Mouse (Mus musculus) limb, embryonic 13.5 days (tissue): ENCODE measurements around the gene Mapkap1. TPM values are rescaled to one million over a fixed set of nuclear protein-coding genes. Genes with fewer than 3 reads are reported as not detected.
"Not testable (repeated sequence)": the region's sequence is repeated elsewhere in the genome, so short reads cannot be mapped to it uniquely, and the experiment has no call there.

Experiments used
- ATAC-seq: fragments of 200-750 bp; cut with Nextera tagmentation; 2 replicates; pipeline ENCODE4 v1.8.0; 2017; ENCODE audit warnings: low read depth, moderate number of reproducible peaks, moderate TSS enrichment; ENCODE audit not compliant: low FRiP score
- H3K27ac ChIP-seq: fragments of 300-500 bp; sonication (generic); 2 replicates; pipeline ENCODE4 v1.5.1; 2015; ENCODE audit warnings: inconsistent platforms, mild to moderate bottlenecking, moderate library complexity
- H3K27me3 ChIP-seq: fragments of 300-500 bp; sonication (generic); 2 replicates; pipeline ENCODE4 v1.6.1; 2015; ENCODE audit warnings: mild to moderate bottlenecking, inconsistent platforms
- H3K36me3 ChIP-seq: fragments of 300-500 bp; sonication (generic); 2 replicates; pipeline ENCODE4 v1.6.1; 2015; ENCODE audit warnings: inconsistent platforms, mild to moderate bottlenecking, moderate library complexity
- H3K4me1 ChIP-seq: fragments of 300-500 bp; sonication (generic); 2 replicates; pipeline ENCODE4 v1.6.1; 2015; ENCODE audit warnings: inconsistent platforms
- H3K4me2 ChIP-seq: fragments of 300-500 bp; sonication (generic); replicated peaks from 2 replicates; pipeline ENCODE4 v1.6.1; 2015; ENCODE audit warnings: inconsistent platforms, mild to moderate bottlenecking, moderate library complexity
- H3K4me3 ChIP-seq: fragments of 300-500 bp; sonication (generic); 2 replicates; pipeline ENCODE4 v1.5.1; 2015; ENCODE audit warnings: moderate library complexity, mild to moderate bottlenecking, inconsistent platforms
- H3K9ac ChIP-seq: fragments of 300-500 bp; sonication (generic); 2 replicates; pipeline ENCODE4 v1.6.1; 2015; ENCODE audit warnings: mild to moderate bottlenecking, inconsistent platforms
- H3K9me3 ChIP-seq: fragments of 300-500 bp; sonication (generic); 2 replicates; pipeline ENCODE4 v1.6.1; 2016; ENCODE audit warnings: inconsistent platforms
- WGBS: fragments of 180-500 bp; shearing (Covaris S2); methylation state at CpG from one replicate; pipeline ENCODE4 v1.1.7; 2015; 5-methylcytosine and 5-hydroxymethylcytosine counted together
- polyA plus RNA-seq: library from polyadenylated mRNA; unstranded; fragments of >200 nt; fragmentation: Nextera tagmentation; extraction: Ambion mirVana; gene quantifications from 2 replicates; pipeline ENCODE4 v1.2.1, GENCODE M21; 2015

Mapkap1 gene
- polyA plus RNA-seq, 1 experiment from 2014 or later: 110 TPM

DNA sequence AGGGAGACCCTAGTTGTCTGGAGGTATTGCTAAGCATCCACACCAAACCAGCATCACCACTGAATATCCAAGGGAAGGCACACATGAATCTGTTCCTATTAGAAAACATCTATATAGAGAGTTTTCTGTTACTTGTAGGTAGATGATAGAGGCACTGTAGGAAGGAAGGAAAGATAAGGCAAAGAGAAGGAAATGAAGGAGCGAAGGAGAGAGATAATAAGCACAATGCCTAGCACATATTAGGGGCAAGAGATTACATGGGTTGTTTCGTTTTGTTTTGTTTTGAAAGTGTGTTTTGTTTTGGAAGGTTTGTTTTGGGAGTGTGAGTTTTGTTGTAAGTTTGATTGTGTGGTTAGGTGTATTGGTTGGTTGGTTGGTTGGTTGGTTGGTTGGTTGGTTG lies 27.6 kb upstream of the Mapkap1 start:
- ATAC-seq: no peak
- Histone ChIP-seq H3K9ac (no peak overlapping the region), H3K4me1 (no peaks in the 10 kb centered on the region), H3K36me3 (no peaks in the 10 kb centered on the region), H3K9me3 (no peaks in the 10 kb centered on the region), H3K4me3 (no peak overlapping the region), H3K4me2 (no peak overlapping the region), H3K27me3 (0 out of 2 replicates have a peak, but pooled peaks cover 7% of the 10 kb centered on the region), H3K27ac (no peak overlapping the region)
- WGBS: 91% methylated on average over 2 of the region's 2 CpGs

DNA sequence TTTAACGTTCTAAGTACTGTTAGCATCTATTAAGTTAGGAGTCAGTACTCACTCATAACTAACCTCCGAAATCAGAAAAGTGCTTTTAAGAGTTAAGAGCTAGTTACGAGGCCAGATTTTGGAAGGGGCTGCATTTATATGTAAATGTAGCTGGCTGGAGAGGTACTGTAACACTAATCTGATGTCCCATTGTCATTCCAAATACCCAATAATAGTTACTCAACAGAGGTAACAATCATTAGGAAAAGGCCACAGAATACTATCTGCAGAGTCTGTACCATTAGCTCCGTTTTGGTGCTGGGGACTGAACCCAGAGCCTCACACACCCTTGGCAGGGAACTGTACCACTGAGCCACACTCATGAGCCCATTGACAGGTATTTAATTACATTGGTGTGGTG lies 7.0 kb upstream of the Mapkap1 start:
- Histone ChIP-seq H3K36me3 (no peaks in the 10 kb centered on the region), H3K4me1 (no peaks in the 10 kb centered on the region), H3K27me3 (no peaks in the 10 kb centered on the region), H3K4me2 (no peak overlapping the region), H3K27ac (no peak overlapping the region), H3K9ac (no peak overlapping the region), H3K4me3 (no peak overlapping the region), H3K9me3 (no peaks in the 10 kb centered on the region)
- 51% methylated on average over 4 of the region's 4 CpGs for WGBS
- ATAC-seq: no peak

DNA sequence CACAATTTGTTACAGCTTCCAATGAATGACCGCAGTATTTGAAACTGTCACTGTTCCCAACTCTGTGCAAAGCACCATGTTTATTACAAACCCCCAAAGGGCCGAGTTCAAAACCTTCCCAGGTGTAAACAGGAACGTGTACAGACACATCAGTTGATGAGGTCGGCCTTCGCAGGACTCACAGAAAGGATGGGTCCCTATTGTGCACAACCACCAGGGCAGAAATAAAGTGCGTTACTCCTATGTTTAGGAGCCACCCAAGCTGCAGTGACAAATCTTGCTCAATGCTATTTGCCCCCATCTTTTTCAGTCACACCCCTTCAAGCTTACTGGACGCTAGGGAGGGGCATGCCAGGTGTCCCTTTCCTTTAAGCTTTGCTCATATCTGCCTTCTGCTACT lies 1.0 kb downstream of the Mapkap1 start:
- 47% methylated on average over 7 of the region's 7 CpGs for WGBS
- Histone ChIP-seq H3K9ac (peak overlapping the region; percentile 87), H3K27me3 (no peaks in the 10 kb centered on the region), H3K27ac (no peak overlapping the region), H3K4me2 (peak overlapping the region; percentile 80), H3K4me1 (peaks cover 20% of the 10 kb centered on the region), H3K36me3 (no peaks in the 10 kb centered on the region), H3K9me3 (no peaks in the 10 kb centered on the region), H3K4me3 (peak overlapping the region; percentile 94)
- no peak for ATAC-seq

DNA sequence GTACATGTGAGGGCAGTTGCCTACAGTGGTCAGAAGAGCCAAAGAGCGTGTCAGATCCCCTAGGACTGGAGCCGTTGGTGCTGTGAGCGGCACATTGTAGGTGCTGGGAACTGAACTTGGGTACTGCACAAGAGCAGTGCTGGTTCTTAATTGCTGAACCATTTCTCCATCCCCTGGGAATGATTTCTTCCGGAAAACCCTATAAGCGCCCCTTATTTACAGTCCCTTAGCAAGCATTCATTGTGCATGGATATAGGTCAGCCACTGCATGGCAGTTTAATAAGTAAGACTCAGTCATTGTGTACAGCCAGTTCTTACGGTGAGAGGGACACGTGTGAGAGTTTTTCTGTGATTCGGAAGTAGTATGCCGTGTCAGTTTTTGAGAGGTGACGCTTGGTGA lies 1.8 kb downstream of the Mapkap1 start:
- H3K36me3 ChIP-seq: no peaks in the 10 kb centered on the region
- peak overlapping the region; percentile 80; the same call in 1 of the 2 replicates for H3K4me2 ChIP-seq
- WGBS: 88% methylated on average over 10 of the region's 10 CpGs
- no peak for ATAC-seq
- H3K9me3 ChIP-seq: no peaks in the 10 kb centered on the region
- H3K4me3 ChIP-seq: no peak overlapping the region
- H3K27ac ChIP-seq: no peak overlapping the region
- no peak overlapping the region for H3K9ac ChIP-seq
- no peaks in the 10 kb centered on the region for H3K27me3 ChIP-seq
- peaks cover 20% of the 10 kb centered on the region for H3K4me1 ChIP-seq

DNA sequence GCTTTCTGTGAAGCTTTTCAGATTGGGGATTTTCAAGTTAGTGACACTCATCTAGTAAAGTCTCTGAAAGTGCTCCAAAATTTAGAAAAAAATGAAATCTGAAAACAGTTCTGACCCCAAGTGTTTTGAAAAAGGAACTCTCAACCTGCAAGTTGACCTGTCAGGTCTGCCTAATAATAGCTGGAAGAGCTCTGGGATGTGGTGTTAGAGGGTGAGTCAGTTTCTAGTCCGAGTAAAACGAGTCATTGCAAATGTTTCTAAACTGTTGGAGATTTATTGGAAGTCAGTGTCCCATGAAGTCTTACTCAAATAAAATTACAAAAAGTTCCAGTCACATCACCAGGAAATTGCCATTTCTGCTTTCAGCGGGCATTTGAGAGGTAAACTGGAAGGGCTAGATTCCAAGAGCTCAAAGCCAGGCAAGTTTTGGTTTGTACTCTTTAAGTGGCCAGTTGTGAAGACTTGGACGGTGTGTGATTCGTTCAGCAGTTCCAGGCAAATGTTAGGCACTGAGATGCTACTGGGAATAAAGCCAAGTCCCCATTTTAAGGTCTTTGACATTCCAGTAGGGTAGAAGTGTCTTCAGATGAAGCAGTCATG lies 3.3 kb downstream of the Mapkap1 start:
- Histone ChIP-seq H3K4me3 (no peak overlapping the region), H3K27me3 (no peaks in the 10 kb centered on the region), H3K36me3 (no peaks in the 10 kb centered on the region), H3K9ac (no peak overlapping the region), H3K4me2 (no peak overlapping the region), H3K27ac (no peak overlapping the region), H3K4me1 (peaks cover 20% of the 10 kb centered on the region), H3K9me3 (no peaks in the 10 kb centered on the region)
- 80% methylated on average over 5 of the region's 5 CpGs for WGBS
- no peak for ATAC-seq

DNA sequence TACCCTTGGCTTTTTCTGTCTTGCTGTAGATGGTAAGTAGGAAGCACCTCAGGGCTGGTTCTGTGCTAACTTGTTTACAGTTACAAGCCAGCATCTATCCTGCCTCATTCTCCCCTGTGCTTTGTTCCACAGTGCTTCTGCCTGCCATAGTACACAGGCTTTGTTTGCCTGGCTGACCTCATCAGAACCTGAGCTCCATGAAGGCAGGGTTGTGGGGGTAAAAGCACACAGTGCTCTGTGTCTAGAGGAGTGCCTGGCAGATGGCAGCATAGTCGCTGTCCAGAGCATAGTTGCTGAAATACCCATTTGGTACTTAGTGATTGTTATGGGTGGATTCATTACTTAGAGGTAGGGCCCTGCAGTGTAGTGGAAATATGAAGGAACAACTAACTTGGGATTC lies 13.7 kb downstream of the Mapkap1 start:
- no peak overlapping the region for H3K27ac ChIP-seq
- no peak overlapping the region for H3K4me3 ChIP-seq
- no peak overlapping the region for H3K4me2 ChIP-seq
- H3K9me3 ChIP-seq: no peaks in the 10 kb centered on the region
- H3K36me3 ChIP-seq: peaks cover 16% of the 10 kb centered on the region
- 58% methylated on average over 1 of the region's 1 CpGs for WGBS
- peaks cover 7% of the 10 kb centered on the region; the same call in 1 of the 2 replicates for H3K4me1 ChIP-seq
- H3K27me3 ChIP-seq: no peaks in the 10 kb centered on the region
- no peak for ATAC-seq
- no peak overlapping the region for H3K9ac ChIP-seq

DNA sequence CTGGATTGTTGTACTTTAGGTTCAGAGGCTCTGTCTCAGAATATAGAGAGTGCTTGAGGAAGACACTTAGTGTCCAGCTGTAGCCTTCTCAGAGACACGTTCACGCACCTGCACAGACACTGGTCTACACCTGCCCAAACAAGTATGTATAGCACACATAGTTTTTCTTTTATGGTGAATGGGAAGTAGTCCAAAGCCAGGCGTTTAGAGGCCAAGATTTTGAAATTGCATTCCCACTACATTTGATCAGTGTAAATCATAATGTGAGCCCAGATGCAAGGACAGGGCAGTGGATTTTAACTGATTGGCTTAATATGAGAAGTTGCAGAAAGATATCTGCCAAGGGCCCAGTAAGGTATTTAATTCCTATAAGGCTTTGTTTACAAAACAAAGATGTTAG lies 17.6 kb downstream of the Mapkap1 start:
- Histone ChIP-seq H3K9ac (no peak overlapping the region), H3K9me3 (no peaks in the 10 kb centered on the region), H3K4me2 (no peak overlapping the region), H3K27me3 (no peaks in the 10 kb centered on the region), H3K27ac (no peak overlapping the region), H3K36me3 (peaks cover 16% of the 10 kb centered on the region), H3K4me1 (peaks cover 9% of the 10 kb centered on the region), H3K4me3 (no peak overlapping the region)
- WGBS: 77% methylated on average over 3 of the region's 3 CpGs
- ATAC-seq: no peak

DNA sequence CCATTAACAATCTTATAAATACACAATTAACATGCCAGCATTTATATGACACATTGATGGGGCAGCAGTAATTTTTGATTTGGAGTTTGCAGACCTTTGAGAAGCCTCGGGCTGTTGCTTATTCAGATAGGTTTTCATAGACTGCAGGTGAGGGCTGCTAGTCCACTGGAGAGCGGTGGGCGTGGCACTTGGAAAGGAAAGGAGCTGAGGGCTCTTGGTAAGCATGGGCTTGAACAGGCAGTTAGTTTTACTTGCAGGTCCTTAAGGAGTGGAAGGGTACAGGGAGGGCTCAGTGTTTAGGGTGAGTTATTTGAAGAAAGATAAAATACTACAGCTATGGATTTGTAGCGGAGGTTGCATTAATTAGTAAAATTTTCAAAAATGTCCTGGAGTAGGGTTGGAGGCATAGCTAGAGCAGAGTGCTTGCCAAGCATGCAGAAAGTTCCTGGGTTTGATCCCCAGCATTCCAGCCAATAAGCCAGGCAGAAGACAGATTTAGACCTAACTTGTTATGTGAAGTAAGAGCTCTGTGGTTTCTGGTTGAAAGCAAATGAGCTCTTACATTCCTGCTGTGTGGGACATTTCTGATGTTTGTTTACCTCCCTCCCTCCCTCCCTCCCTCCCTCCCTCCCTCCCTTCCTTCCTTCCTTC lies 19.1 kb downstream of the Mapkap1 start:
- Histone ChIP-seq H3K9ac (no peak overlapping the region), H3K4me1 (peaks cover 9% of the 10 kb centered on the region), H3K27ac (no peak overlapping the region), H3K36me3 (peaks cover 6% of the 10 kb centered on the region; the same call in 1 of the 2 replicates), H3K4me2 (no peak overlapping the region), H3K9me3 (no peaks in the 10 kb centered on the region), H3K27me3 (no peaks in the 10 kb centered on the region), H3K4me3 (no peak overlapping the region)
- no peak for ATAC-seq
- 60% methylated on average over 4 of the region's 4 CpGs for WGBS

DNA sequence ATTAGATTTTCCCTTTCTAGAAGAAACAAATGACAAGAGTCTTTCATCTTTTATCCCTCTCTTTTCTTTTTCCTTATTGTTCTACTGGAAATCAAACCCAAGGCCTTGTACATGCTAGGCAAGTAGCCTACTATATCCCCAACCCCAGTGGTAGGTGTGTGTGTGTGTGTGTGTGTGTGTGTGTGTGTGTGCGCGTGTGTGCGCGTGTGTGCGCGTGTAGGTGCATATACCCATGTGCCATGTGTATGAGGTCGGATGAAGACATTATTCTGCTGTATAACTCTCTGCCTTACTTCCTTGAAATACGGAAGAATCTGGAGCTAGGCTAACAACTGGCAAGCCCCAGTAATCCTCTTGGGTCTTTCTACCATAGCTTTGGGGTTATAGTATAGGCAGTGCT lies 24.1 kb downstream of the Mapkap1 start:
- WGBS: 89% methylated on average over 8 of the region's 8 CpGs
- H3K27ac ChIP-seq: no peak overlapping the region
- H3K4me2 ChIP-seq: no peak overlapping the region
- no peak overlapping the region for H3K4me3 ChIP-seq
- H3K9ac ChIP-seq: no peak overlapping the region
- H3K4me1 ChIP-seq: peaks cover 3% of the 10 kb centered on the region
- no peak for ATAC-seq
- H3K27me3 ChIP-seq: no peaks in the 10 kb centered on the region
- no peaks in the 10 kb centered on the region for H3K9me3 ChIP-seq
- peaks cover 10% of the 10 kb centered on the region; the same call in 1 of the 2 replicates for H3K36me3 ChIP-seq

DNA sequence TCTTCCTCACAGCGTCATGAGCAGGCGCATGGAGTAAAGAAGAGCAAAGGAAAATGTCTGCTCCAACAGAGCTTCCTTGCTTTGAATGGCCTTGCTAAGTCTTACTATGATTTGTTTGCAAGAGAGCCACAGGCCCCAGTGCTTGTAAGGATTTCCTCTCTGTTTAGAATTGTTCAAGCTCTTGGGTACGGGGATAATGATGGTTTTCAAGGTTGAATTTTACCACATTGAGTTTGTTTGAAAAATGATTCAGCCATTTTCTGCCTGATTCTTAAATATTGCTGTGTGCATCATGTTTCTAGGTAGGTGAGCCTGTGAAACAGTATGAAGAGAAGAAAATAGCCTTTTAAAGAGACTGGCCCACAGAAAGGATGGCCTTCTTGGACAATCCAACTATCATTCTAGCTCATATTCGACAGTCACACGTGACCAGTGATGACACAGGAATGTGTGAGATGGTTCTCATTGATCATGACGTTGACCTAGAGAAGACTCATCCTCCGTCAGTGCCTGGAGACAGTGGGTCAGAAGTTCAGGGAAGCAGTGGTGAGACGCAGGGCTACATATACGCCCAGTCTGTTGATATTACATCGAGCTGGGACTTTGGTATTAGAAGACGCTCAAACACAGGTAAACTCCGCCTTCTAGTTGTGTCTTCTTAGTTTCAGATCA lies 25.3 kb downstream of the Mapkap1 start:
- no peak overlapping the region for H3K4me3 ChIP-seq
- WGBS: 92% methylated on average over 12 of the region's 12 CpGs
- no peak for ATAC-seq
- no peaks in the 10 kb centered on the region for H3K4me1 ChIP-seq
- H3K27ac ChIP-seq: no peak overlapping the region
- no peaks in the 10 kb centered on the region for H3K9me3 ChIP-seq
- H3K9ac ChIP-seq: no peak overlapping the region
- peaks cover 18% of the 10 kb centered on the region for H3K36me3 ChIP-seq
- no peaks in the 10 kb centered on the region for H3K27me3 ChIP-seq
- no peak overlapping the region for H3K4me2 ChIP-seq

DNA sequence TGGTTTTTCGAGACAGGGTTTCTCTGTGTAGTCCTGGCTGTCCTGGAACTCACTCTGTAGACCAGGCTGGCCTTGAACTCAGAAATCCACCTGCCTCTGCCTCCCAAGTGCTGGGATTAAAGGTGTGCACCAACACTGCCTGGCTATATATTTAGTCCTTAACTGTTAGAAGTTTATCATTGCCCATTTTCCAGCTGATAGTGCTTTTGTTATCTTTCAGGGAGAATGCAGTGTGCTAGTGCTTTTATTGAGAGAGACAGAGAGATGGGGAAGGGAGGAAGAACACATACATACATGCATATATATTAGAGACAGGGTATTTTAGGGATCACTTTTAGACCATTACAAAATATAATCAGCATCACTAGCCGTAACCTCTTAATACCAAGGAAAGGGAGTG lies 26.3 kb downstream of the Mapkap1 start:
- ATAC-seq, H3K4me3 ChIP-seq, H3K27me3 ChIP-seq, H3K27ac ChIP-seq, H3K4me2 ChIP-seq, H3K4me1 ChIP-seq, H3K9ac ChIP-seq, H3K9me3 ChIP-seq: not testable (repeated sequence)
- H3K36me3 ChIP-seq: peaks cover 28% of the 10 kb centered on the region
- 91% methylated on average over 1 of the region's 2 CpGs for WGBS

DNA sequence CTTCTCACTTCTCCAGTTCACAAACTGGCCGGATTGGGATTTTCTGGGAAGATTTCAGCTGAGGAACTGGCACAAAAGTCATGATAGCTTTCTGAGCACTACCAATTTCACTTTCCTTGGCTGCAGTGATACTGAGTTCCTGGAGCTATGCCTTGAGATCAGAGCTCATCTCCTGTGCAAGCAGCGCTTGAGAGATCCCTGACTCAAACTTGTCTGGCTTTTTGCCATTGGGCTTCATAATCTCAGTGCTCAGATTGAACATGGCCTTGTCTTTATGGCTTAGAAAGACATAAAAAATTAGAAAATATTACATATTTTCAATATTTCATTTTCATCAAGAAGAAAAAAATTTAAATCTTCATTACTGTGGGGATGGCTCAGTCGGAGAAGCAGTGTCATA lies 29.8 kb downstream of the Mapkap1 start:
- no peak overlapping the region for H3K9ac ChIP-seq
- WGBS: 90% methylated on average over 3 of the region's 3 CpGs
- no peak for ATAC-seq
- no peak overlapping the region for H3K27ac ChIP-seq
- H3K4me2 ChIP-seq: no peak overlapping the region
- H3K4me1 ChIP-seq: no peaks in the 10 kb centered on the region
- no peak overlapping the region for H3K4me3 ChIP-seq
- H3K9me3 ChIP-seq: no peaks in the 10 kb centered on the region
- H3K36me3 ChIP-seq: peaks cover 30% of the 10 kb centered on the region
- no peaks in the 10 kb centered on the region for H3K27me3 ChIP-seq
